Mouse (Mus musculus): ENCODE data around the gene Smim13. TPM values are rescaled to one million over a fixed set of nuclear protein-coding genes. Genes with fewer than 3 reads are reported as not detected.
"Not testable (repeated sequence)": the region's sequence is repeated elsewhere in the genome, so short reads cannot be mapped to it uniquely, and the experiment has no call there.

Gene Smim13
- total and polyA plus RNA-seq, 2 experiments = 5.2 to 14.6 TPM

DNA sequence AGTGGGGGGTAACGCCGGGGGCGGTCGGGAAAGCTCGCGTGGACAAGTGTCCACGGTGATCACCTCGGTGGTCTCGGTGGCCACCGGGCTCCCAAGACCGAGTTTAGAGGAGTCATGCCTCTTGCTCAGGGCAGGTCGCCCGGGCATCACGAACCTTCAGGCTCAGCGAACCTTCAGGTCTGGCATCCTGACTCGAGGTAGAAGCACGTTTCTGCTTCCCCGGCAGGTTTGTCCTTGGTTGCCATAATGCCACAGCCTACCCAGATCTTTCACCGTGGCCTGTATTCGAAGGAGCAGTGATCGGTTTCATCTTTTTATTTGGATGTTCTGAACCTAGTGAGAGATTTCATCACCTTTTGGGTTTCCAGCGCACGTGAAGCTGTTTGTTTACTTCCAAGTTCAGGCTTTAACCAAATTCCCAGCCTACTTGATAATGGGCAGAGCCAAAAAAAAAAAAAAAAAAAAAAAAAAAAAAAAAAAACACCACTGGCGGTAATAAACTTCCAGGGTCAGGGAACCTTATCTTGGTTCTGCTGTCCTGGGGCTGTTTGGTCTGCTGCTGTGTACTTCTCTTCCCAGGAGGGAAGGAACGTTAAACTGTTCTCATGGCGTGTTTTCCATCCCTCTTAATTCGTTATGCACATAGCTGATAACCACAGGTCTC, 806 bp downstream of the Smim13 start:
- peak; percentile 99 for DNase-seq (ENCODE audit: extremely low read depth, low read depth, low spot score)
- Histone ChIP-seq H3K36me3 (ENCODE audit: control insufficient read depth, insufficient read depth, low read length) (no peaks in the 10 kb centered on the region), H3K4me1 (ENCODE audit: control insufficient read depth, insufficient read depth, low read length) (peaks cover 12% of the 10 kb centered on the region), H3K27ac (replicated peaks; ENCODE audit: insufficient read depth, low read depth, low read length) (peak overlapping the region; percentile 75), H3K27me3 (ENCODE audit: control insufficient read depth, insufficient read depth, low read length) (no peaks in the 10 kb centered on the region), H3K9ac (ENCODE audit: low read depth, low read length) (peak overlapping the region; percentile 93), H3K4me3 (ENCODE audit: insufficient read depth, low read depth, low read length) (peak overlapping the region; percentile 98), H3K79me2 (ENCODE audit: control insufficient read depth, insufficient read depth, low read length) (peaks cover 12% of the 10 kb centered on the region)
- WGBS = under 1% methylated on average over 27 of the region's 27 CpGs
- TF ChIP-seq POLR2A (IDR thresholded peaks at IDR 0.05; ENCODE audit: extremely low read depth, insufficient read depth, low read length) = no peak
- TF ChIP-seq CTCF (IDR thresholded peaks at IDR 0.05; ENCODE audit: low read depth, low read length) = no peak

DNA sequence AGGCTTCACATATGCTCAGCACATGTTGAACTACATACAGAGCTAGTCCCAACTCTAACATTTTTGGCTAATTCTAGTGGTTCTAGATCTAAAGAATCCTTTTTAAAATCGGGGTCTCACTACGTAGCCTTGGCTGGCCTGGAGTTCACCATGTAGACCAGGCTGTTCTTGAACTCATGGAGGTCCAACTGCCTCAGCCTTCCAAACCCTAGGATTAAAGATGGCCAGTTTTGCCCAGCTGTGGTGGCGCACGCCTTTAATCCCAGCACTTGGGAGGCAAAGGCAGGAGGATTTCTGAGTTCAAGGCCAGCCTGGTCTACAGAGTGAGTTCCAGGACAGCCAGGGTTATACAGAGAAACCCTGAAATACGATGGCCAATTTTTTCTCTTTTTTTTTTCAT, 1.6 kb downstream of the Smim13 start:
- Histone ChIP-seq H3K79me2 (ENCODE audit: control insufficient read depth, insufficient read depth, low read length) (peaks cover 18% of the 10 kb centered on the region), H3K4me1 (ENCODE audit: control insufficient read depth, insufficient read depth, low read length) (peaks cover 12% of the 10 kb centered on the region)
- H3K27ac ChIP-seq (replicated peaks; ENCODE audit: insufficient read depth, low read depth, low read length); DNase-seq (ENCODE audit: extremely low read depth, low read depth, low spot score); H3K4me3 ChIP-seq (ENCODE audit: insufficient read depth, low read depth, low read length); H3K36me3 ChIP-seq (ENCODE audit: control insufficient read depth, insufficient read depth, low read length); H3K9ac ChIP-seq (ENCODE audit: low read depth, low read length); H3K27me3 ChIP-seq (ENCODE audit: control insufficient read depth, insufficient read depth, low read length): not testable (repeated sequence)
- 93% methylated on average over 5 of the region's 5 CpGs for WGBS

DNA sequence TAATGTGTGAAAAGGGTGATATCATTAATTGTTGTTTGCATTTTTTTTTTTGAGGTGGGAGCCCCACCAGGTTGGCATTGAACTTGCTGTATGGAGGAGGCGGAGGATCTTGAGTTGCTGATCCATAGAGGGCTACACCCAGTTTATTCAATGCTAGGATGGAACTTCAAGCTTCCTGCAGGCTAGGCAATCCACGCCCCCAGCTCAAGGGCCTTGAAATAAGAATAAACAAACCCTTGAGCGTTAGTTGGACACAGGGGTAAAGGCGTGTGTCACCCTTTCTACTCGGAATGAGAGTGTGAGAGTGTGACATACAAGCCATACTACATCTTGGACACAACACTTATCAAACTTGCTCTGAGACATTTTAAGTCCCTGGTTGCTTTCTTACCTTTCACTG, 2.0 kb downstream of the Smim13 start:
- Histone ChIP-seq H3K27me3 (ENCODE audit: control insufficient read depth, insufficient read depth, low read length) (no peaks in the 10 kb centered on the region), H3K4me3 (ENCODE audit: insufficient read depth, low read depth, low read length) (no peak overlapping the region), H3K79me2 (ENCODE audit: control insufficient read depth, insufficient read depth, low read length) (peaks cover 22% of the 10 kb centered on the region), H3K4me1 (ENCODE audit: control insufficient read depth, insufficient read depth, low read length) (peaks cover 12% of the 10 kb centered on the region), H3K9ac (ENCODE audit: low read depth, low read length) (no peak overlapping the region), H3K36me3 (ENCODE audit: control insufficient read depth, insufficient read depth, low read length) (no peaks in the 10 kb centered on the region), H3K27ac (replicated peaks; ENCODE audit: insufficient read depth, low read depth, low read length) (no peak overlapping the region)
- no peak for TF ChIP-seq CTCF (IDR thresholded peaks at IDR 0.05; ENCODE audit: low read depth, low read length)
- TF ChIP-seq POLR2A (IDR thresholded peaks at IDR 0.05; ENCODE audit: extremely low read depth, insufficient read depth, low read length) = no peak
- peak; percentile 34 for DNase-seq (ENCODE audit: extremely low read depth, low read depth, low spot score)
- WGBS = 51% methylated on average over 5 of the region's 5 CpGs

DNA sequence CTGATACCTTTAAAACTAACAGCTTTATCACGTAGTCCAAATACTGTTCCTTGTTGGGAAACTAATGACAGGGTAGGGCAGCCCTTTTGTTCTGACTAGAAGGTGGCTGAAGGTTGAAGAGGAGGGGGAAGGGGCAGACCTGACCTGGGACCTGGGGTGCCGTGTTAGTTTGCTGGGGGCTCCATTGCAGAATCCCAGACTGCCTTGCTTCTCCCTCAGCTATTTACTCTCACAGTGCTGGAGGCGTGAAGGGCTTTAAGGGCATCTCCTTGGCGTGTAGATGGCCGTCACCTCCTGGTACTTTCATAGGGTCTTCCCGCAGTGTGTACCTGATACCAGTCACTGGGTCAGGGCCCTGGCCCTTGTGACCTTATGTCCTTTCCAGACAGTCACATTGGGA, 2.5 kb downstream of the Smim13 start:
- TF ChIP-seq POLR2A (IDR thresholded peaks at IDR 0.05; ENCODE audit: extremely low read depth, insufficient read depth, low read length) = no peak
- no peak for TF ChIP-seq CTCF (IDR thresholded peaks at IDR 0.05; ENCODE audit: low read depth, low read length)
- peaks cover 12% of the 10 kb centered on the region for H3K4me1 ChIP-seq (ENCODE audit: control insufficient read depth, insufficient read depth, low read length)
- H3K9ac ChIP-seq (ENCODE audit: low read depth, low read length) = no peak overlapping the region
- H3K79me2 ChIP-seq (ENCODE audit: control insufficient read depth, insufficient read depth, low read length) = peaks cover 27% of the 10 kb centered on the region
- H3K36me3 ChIP-seq (ENCODE audit: control insufficient read depth, insufficient read depth, low read length) = no peaks in the 10 kb centered on the region
- peak; percentile 32 for DNase-seq (ENCODE audit: extremely low read depth, low read depth, low spot score)
- no peak overlapping the region for H3K4me3 ChIP-seq (ENCODE audit: insufficient read depth, low read depth, low read length)
- no peak overlapping the region for H3K27ac ChIP-seq (replicated peaks; ENCODE audit: insufficient read depth, low read depth, low read length)
- no peaks in the 10 kb centered on the region for H3K27me3 ChIP-seq (ENCODE audit: control insufficient read depth, insufficient read depth, low read length)
- 81% methylated on average over 6 of the region's 6 CpGs for WGBS

DNA sequence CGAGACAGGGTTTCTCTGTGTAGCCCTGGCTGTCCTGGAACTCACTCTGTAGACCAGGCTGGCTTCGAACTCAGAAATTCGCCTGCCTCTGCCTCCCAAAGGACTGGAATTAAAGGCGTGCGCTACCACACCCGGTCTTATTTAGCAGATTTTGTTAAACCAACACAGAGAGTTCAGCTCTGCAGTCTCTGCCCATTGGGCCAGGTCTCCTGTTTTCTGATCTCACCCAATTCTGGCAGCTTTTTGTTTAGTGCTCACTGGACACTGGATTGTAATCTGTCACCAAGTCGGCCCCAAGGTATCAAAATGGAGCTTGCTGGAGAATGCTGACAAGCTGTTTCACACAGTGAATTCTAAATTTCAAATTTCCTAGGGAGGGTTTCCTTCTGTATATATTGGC, 3.1 kb downstream of the Smim13 start:
- Histone ChIP-seq H3K4me3 (ENCODE audit: insufficient read depth, low read depth, low read length) (no peak overlapping the region), H3K79me2 (ENCODE audit: control insufficient read depth, insufficient read depth, low read length) (peaks cover 31% of the 10 kb centered on the region), H3K27ac (replicated peaks; ENCODE audit: insufficient read depth, low read depth, low read length) (no peak overlapping the region), H3K9ac (ENCODE audit: low read depth, low read length) (no peak overlapping the region), H3K27me3 (ENCODE audit: control insufficient read depth, insufficient read depth, low read length) (no peaks in the 10 kb centered on the region), H3K4me1 (ENCODE audit: control insufficient read depth, insufficient read depth, low read length) (peaks cover 12% of the 10 kb centered on the region), H3K36me3 (ENCODE audit: control insufficient read depth, insufficient read depth, low read length) (no peaks in the 10 kb centered on the region)
- 76% methylated on average over 7 of the region's 7 CpGs for WGBS
- no peak for TF ChIP-seq CTCF (IDR thresholded peaks at IDR 0.05; ENCODE audit: low read depth, low read length)
- TF ChIP-seq POLR2A (IDR thresholded peaks at IDR 0.05; ENCODE audit: extremely low read depth, insufficient read depth, low read length) = no peak
- peak; percentile 65 for DNase-seq (ENCODE audit: extremely low read depth, low read depth, low spot score)

- H3K36me3 ChIP-seq (ENCODE audit: control insufficient read depth, insufficient read depth, low read length) = no peaks in the 10 kb centered on the region
- no peak for TF ChIP-seq CTCF (IDR thresholded peaks at IDR 0.05; ENCODE audit: low read depth, low read length)
- no peak for TF ChIP-seq POLR2A (IDR thresholded peaks at IDR 0.05; ENCODE audit: extremely low read depth, insufficient read depth, low read length)
- H3K27ac ChIP-seq (replicated peaks; ENCODE audit: insufficient read depth, low read depth, low read length) = no peak overlapping the region
- no peak overlapping the region for H3K4me3 ChIP-seq (ENCODE audit: insufficient read depth, low read depth, low read length)
- H3K27me3 ChIP-seq (ENCODE audit: control insufficient read depth, insufficient read depth, low read length) = no peaks in the 10 kb centered on the region
- H3K79me2 ChIP-seq (ENCODE audit: control insufficient read depth, insufficient read depth, low read length) = peaks cover 38% of the 10 kb centered on the region
- no peak overlapping the region for H3K9ac ChIP-seq (ENCODE audit: low read depth, low read length)
- peaks cover 10% of the 10 kb centered on the region for H3K4me1 ChIP-seq (ENCODE audit: control insufficient read depth, insufficient read depth, low read length)
- WGBS = 94% methylated on average over 5 of the region's 5 CpGs
- DNase-seq (ENCODE audit: extremely low read depth, low read depth, low spot score) = no peak
Measured at GRCm38 (mm10) chr13:41256126-41256525, 6.5 kb downstream of the Smim13 start.

Data from liver, adult 2 months (tissue).